Mouse (Mus musculus) retina, postnatal 1 day (tissue): ENCODE measurements around the gene 4930562C15Rik.

ENCODE experiments used
- DNase-seq: peaks from one replicate; pipeline ENCODE4 v3.0.0-alpha.2; 2012

4930562C15Rik gene

GRCm38 (mm10) chr16:4894201-4894908 is 59.1 kb downstream of the 4930562C15Rik start:
- DNase-seq = no peak

- DNase-seq = no peak
Observed at GRCm38 (mm10) chr16:4896249-4897027, 61.2 kb downstream of the 4930562C15Rik start.

GRCm38 (mm10) chr16:4897146-4897730 is 62.0 kb downstream of the 4930562C15Rik start:
- no peak for DNase-seq

DNA sequence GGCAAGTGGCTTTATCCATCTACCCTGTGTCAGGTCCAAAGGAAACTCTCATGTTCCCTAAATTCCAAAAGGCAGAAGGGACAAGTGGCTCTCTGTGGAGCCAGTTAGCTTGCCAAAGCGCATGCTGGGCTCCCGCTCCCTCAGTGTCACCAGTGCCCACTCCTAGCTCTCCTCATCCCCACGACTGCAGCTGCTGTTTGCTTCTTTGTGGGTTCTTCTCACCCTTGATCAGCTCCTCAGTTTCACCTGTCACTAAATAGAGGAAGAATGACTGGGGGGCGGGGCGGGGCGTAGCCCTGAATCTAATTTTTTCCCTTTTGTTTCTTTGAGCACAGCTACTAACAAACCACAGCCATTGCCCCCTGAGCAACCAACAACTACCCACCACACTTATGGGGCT is 63.7 kb downstream of the 4930562C15Rik start:
- no peak for DNase-seq

DNA sequence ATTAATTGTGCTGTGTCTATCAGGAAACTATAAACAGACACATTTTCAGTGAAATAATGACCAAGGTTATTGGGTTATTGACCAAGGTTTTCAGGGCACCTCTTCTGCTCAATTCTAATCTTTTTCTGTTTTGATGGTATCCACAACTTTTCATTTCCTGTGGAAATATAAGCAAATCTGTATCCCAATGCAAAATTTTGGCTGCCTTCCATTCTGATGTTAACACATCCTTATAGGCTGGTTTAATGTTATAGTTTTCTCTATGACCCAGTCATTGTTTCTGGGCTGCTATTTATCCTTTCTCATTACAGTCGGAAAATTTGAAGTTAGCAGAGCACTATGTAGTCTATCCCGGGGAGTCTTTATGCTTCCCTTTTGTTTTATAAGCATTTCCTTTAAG is 64.5 kb downstream of the 4930562C15Rik start:
- no peak for DNase-seq

DNA sequence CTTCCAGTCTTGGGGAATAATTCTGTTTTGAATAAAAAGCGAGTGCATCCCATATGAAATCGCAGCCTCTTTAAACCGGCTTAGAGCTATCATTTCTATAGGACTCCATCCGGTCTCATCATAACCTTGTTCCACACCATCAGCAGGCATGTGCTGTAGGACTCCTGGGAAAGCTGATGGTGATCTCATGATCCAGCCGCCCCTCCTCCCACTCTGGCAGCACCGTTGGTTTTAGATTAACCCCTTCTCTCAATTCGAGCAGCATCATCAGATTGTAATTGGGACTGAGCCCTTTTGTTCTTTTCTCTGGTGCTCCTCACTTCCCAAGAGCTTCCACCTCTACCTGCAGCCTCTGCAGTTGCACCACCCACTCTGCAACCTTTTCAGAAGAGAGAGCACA is 66.0 kb downstream of the 4930562C15Rik start:
- no peak for DNase-seq

- no peak for DNase-seq
Observed at GRCm38 (mm10) chr16:4902390-4902789, 67.2 kb downstream of the 4930562C15Rik start.

DNA sequence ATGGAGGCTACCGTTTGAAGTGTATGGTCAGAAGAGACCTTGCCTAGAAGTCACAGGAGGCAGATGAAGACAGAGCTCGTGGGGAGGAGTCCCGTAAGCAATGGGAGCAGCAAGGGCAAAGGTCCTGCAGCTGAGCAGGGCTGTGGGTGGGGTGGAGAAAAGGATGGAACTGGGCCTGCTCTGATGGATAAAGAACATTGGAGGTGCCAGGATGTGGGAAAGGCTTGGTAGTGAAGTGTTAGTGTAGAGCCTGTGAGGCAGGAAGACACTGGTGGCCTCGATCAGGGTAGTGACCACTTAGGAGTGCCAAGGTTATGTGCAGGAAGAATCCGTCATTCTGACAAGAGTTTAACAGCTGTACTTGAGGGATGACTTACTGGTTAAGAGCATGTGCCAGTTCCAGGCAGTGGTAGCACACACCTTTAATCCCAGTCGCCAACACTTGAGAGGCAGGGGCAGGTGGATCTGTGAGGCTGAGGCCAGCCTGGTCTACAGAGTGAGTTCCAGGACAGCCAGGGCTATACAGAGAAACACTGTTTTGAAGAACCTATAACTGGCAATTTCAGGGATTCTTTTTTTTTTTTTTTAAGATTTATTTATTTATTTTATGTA is 68.4 kb downstream of the 4930562C15Rik start:
- no peak for DNase-seq

GRCm38 (mm10) chr16:4904878-4905277 is 69.7 kb downstream of the 4930562C15Rik start:
- no peak for DNase-seq

- DNase-seq = no peak
Observed at GRCm38 (mm10) chr16:4905591-4905990, 70.4 kb downstream of the 4930562C15Rik start.

GRCm38 (mm10) chr16:4906559-4906958 is 71.3 kb downstream of the 4930562C15Rik start:
- DNase-seq = no peak

- no peak for DNase-seq
Observed at GRCm38 (mm10) chr16:4907386-4907785, 72.2 kb downstream of the 4930562C15Rik start.

DNA sequence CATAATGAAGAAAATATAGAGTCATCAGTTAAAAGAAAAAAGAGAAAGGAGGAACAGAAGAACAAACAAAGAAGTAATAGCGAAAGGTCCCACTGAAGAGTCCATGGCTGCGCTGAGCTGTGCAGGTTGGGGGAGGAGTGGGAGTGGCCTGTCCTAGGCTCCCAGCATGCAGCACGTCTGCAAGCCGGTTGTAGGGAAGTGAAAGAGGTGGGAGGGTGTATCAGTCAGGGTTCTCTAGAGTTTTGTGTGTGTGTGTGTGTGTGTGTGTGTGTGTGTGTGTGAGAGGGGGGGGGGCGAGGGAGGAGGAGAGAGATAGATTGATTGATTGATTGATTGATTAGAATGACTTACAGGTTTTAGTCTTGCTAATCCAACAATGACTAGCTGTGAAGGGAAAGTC is 72.8 kb downstream of the 4930562C15Rik start:
- no peak for DNase-seq

DNA sequence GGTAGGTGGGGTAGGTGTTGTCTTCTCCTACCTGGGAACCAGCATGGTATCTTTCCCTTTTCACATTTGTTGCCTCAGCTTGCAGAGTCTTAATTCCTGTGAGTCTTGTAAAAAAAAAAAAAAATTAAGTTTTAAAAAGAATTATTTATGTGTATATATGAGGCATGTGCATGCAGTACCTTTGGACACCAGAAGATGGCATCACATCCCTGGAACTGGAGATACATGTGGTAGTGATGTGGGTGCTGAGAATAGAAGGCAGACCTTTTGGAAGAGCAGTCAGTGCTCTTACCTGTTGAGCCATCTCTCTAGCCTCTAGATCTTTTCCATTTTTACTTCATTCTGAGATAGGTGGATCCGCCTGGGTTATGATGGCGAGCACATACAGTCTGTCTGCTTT is 74.5 kb downstream of the 4930562C15Rik start:
- DNase-seq = no peak

DNA sequence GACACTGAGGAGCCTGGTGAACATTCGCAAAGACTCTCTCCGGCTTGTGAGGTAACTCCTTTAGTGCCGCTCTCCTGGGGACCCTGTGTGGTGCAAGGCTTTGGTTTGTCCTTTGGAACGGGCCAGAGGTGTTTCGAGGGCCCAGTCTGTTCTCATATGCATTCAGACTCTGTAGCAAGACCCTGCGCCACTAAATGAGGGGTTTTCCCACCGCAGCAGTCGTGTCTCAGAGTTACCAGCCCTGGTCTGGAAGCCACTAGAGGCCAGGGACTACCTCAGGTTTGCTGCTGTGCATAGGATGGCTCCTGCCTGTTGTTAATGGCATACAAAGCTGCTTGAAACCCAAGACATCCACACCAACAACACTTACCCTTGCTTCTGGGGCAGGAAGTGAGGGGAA is 75.5 kb downstream of the 4930562C15Rik start:
- DNase-seq = no peak

- no peak for DNase-seq
Observed at GRCm38 (mm10) chr16:4912074-4912648, 76.9 kb downstream of the 4930562C15Rik start.

- no peak for DNase-seq
Observed at GRCm38 (mm10) chr16:4912907-4913782, 77.9 kb downstream of the 4930562C15Rik start.

DNA sequence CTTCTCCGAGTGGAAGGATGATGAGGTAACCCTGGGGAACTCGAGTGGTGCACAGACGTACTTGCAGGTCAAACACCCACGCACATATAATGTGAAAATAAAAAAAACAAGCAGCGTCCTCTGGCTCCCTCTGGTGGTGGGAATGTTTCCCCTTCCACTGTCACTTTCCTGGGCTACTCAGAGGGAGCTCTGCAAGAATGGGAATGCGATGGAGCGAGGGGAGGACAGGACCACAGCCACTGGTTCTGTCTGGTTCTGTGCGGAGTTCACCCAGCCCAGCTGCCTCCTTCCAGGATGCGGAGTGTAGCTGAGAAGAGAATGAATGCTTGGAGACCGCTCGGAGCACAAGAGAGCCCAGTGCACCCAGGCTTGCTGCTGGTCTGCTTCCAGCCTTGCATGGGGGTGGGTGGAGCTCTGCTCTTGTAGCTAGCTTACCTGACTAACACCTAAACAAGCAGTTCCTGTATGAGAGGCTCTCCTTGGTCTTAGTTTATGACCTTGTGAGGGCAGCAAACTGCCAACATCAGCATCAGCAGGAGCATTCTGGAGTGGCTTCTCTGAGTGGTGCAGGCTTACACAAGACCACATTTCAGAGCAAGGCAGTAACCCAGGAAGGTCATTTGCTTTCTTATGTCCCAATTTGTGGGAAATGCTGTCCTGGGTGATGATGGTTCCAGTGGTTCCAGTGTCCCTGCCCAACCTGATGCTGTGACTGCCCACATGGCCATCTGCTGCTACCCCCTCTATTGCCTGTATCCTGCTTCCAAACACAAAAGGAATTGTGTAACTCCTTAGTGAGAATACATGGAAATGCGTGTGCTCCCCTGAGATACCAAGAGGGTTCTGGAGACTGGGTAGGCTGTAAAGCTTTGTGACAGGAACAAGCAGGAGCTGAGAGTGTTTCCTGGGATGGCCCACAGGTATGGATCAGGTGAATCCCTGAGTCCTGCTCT is 78.8 kb downstream of the 4930562C15Rik start:
- peak; percentile 86 for DNase-seq

- DNase-seq = no peak
Observed at GRCm38 (mm10) chr16:4915931-4916330, 80.7 kb downstream of the 4930562C15Rik start.

GRCm38 (mm10) chr16:4916608-4917007 is 81.4 kb downstream of the 4930562C15Rik start:
- no peak for DNase-seq
